Mouse (Mus musculus): ENCODE measurements around the gene Bcl2l2. TPM values are rescaled to one million over a fixed set of nuclear protein-coding genes. Genes with fewer than 3 reads are reported as not detected.

Gene Bcl2l2
- total and polyA plus RNA-seq, 2 experiments from 2014 or later = 3.7 to 23.1 TPM

DNA sequence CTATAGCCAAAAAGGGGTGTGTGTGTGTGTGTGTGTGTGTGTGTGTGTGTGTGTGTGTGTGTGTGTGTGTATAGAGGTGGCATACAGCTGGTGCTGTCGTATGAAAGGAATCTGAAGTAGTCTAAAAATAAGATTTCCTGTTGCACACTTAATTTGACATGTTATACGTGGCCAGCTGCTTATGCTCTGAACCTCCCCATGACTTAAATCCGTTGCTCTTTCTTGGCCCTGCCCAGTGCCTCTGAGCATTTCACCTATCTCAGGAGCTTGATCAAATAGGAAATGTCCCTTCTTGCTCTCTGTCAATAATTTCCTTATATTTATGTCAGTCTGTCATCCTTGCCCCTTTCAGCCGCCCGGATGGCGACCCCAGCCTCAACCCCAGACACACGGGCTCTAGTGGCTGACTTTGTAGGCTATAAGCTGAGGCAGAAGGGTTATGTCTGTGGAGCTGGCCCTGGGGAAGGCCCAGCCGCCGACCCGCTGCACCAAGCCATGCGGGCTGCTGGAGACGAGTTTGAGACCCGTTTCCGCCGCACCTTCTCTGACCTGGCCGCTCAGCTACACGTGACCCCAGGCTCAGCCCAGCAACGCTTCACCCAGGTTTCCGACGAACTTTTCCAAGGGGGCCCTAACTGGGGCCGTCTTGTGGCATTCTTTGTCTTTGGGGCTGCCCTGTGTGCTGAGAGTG is 990 bp downstream of the Bcl2l2 start:
- H3K27ac ChIP-seq (ENCODE audit: low read depth, low read length) = peak overlapping the region; percentile 91
- peaks cover 8% of the 10 kb centered on the region; the same call in 1 of the 2 replicates for H3K4me1 ChIP-seq (ENCODE audit: insufficient read depth, low read length)
- peak overlapping the region; percentile 73 for H3K4me3 ChIP-seq (ENCODE audit: low read depth, low read length)
- H3K36me3 ChIP-seq (ENCODE audit: insufficient read depth, low read length) = 0 out of 2 replicates have a peak, but pooled peaks cover 4% of the 10 kb centered on the region
- H3K4me2 ChIP-seq (ENCODE audit: low read depth, low read length, poor library complexity, severe bottlenecking) = peak overlapping the region; percentile 78
- WGBS = 37% methylated on average over 21 of the region's 21 CpGs
- ATAC-seq (ENCODE audit: low FRiP score) = 0 out of 2 replicates have a peak, but pooled peaks have one; percentile 2
- TF ChIP-seq CTCF (IDR thresholded peaks at IDR 0.05) = no peak
- H3K9ac ChIP-seq (replicated peaks; ENCODE audit: low read length, poor library complexity, severe bottlenecking) = peak overlapping the region; percentile 98
- DNase-seq (ENCODE audit: low spot score) = no peak
- H3K27me3 ChIP-seq (ENCODE audit: insufficient read depth, low read length) = no peaks in the 10 kb centered on the region
- H3K9me3 ChIP-seq (ENCODE audit: low read length) = no peaks in the 10 kb centered on the region

DNA sequence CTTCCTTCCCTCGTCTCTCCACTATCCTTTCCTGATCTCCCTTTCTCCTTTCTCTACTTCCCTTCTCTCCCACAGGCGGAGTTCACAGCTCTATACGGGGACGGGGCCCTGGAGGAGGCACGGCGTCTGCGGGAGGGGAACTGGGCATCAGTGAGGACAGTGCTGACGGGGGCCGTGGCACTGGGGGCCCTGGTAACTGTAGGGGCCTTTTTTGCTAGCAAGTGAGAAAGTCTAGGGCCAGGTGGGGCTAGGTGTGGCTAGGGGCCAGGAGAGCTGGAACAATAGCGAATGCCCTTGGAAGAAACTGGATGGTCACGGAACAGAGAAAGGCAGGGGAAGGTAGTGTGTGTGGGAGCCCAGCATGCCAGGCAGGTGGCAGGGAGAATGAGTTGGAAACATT is 2.1 kb downstream of the Bcl2l2 start:
- Histone ChIP-seq H3K36me3 (ENCODE audit: insufficient read depth, low read length) (0 out of 2 replicates have a peak, but pooled peaks cover 4% of the 10 kb centered on the region), H3K9me3 (ENCODE audit: low read length) (no peaks in the 10 kb centered on the region), H3K4me2 (ENCODE audit: low read depth, low read length, poor library complexity, severe bottlenecking) (no peak overlapping the region), H3K27me3 (ENCODE audit: insufficient read depth, low read length) (no peaks in the 10 kb centered on the region), H3K4me3 (ENCODE audit: low read depth, low read length) (no peak overlapping the region), H3K9ac (replicated peaks; ENCODE audit: low read length, poor library complexity, severe bottlenecking) (no peak overlapping the region), H3K27ac (ENCODE audit: low read depth, low read length) (no peak overlapping the region), H3K4me1 (ENCODE audit: insufficient read depth, low read length) (peaks cover 8% of the 10 kb centered on the region; the same call in 1 of the 2 replicates)
- no peak for TF ChIP-seq CTCF (IDR thresholded peaks at IDR 0.05)
- DNase-seq (ENCODE audit: low spot score) = no peak
- ATAC-seq (ENCODE audit: low FRiP score) = no peak
- WGBS = 95% methylated on average over 11 of the region's 11 CpGs

DNA sequence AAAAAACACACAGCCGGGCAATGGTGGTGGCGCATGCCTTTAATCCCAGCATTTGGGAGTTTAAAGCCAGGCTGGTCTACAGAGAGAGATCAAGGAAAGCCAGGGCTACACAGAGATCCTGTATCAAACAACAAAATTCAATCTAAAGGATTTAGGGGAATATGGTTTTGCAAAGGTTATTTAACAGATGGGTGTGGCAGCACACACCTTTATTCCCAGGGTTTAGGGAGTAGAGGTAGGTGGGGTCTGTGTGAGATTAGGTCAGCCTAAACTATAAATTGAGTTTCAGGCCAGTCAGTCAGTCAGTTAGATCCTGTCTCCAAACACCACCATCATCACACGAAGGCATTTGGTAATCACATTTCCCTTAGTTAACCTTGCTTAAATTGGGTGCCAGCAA is 9.0 kb downstream of the Bcl2l2 start, which contains the start of gene Pabpn1:
Gene Pabpn1 (plus strand): TSS at position 301 of the 400 bp plus-strand sequence.
- Histone ChIP-seq H3K27me3 (ENCODE audit: insufficient read depth, low read length) (no peaks in the 10 kb centered on the region), H3K4me2 (ENCODE audit: low read depth, low read length, poor library complexity, severe bottlenecking) (peak within 1 kb of the TSS; percentile 37), H3K27ac (ENCODE audit: low read depth, low read length) (peak within 1 kb of the TSS; percentile 67), H3K9me3 (ENCODE audit: low read length) (no peaks in the 10 kb centered on the region), H3K4me1 (ENCODE audit: insufficient read depth, low read length) (no peaks in the 10 kb centered on the region), H3K9ac (replicated peaks; ENCODE audit: low read length, poor library complexity, severe bottlenecking) (no peak within 1 kb of the TSS), H3K36me3 (ENCODE audit: insufficient read depth, low read length) (peaks cover 5% of the 10 kb centered on the region), H3K4me3 (ENCODE audit: low read depth, low read length) (peak within 1 kb of the TSS; percentile 73)
- DNase-seq (ENCODE audit: low spot score) (no peak), ATAC-seq (ENCODE audit: low FRiP score) (no peak)
- 96% methylated on average over 3 of the region's 3 CpGs for WGBS
- TF ChIP-seq CTCF (IDR thresholded peaks at IDR 0.05) = no peak

DNA sequence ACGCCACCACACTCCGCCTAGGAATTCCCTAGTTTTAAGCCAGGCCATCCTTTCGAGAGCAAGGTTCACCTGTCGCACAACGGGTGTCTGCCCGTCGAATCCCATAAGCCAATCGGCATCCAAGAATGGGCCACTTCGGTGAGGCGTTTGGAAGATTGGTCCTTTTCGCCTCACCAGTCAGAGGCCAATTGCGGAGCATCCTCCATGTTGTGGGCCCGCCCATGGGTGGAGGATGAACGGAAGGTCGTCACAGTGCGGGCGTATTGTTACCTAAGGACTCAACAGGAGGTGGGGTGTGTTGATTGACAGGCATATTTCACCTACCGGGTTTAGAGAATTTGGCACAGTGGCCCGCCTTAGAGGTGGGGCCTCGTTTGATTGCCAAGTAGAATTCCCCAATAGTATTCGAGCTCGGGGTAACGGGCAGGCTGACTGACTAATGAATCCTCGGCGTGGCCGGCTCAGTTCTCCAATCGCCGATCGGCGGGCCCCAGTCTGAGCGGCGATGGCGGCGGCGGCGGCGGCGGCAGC is 10.5 kb downstream of the Bcl2l2 start:
- H3K9me3 ChIP-seq (ENCODE audit: low read length) = no peaks in the 10 kb centered on the region
- peak; percentile 99 for ATAC-seq (ENCODE audit: low FRiP score)
- WGBS = under 1% methylated on average over 36 of the region's 38 CpGs

DNA sequence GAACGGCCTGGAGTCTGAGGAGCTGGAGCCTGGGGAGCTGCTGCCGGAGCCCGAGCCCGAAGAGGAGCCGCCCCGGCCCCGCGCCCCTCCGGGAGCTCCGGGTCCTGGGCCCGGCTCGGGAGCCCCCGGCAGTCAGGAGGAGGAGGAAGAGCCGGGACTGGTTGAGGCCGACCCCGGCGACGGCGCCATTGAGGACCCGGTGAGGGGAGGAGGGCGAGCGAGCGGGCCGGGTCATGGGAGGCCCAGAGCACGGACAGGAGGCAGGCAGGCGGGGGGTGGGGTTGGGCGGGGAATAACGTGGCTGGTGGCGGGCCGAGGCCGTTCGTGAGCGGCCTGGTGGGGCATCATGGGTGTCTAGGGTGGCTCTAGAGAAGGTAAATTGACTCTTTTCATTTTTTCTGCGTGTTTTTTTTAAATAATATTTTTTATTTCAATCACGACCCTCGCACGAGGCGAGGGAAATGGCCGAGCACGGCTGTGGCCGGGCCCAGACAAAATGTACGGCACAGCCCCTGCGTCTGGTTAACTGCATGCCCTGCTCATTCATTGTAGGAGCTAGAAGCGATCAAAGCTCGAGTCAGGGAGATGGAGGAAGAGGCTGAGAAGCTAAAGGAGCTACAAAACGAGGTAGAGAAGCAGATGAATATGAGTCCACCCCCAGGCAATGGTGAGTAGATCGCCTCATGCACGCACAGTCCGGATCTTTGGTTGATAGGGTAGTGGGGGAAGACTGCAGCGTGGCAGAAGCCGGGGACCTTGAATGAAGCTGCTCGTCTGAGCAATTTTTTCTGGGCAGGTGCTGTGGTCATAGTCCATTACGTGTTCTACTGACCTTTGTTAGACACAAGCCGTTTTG is 11.3 kb downstream of the Bcl2l2 start:
- peak overlapping the region; percentile 52 for H3K4me2 ChIP-seq (ENCODE audit: low read depth, low read length, poor library complexity, severe bottlenecking)
- peak; percentile 52 for ATAC-seq (ENCODE audit: low FRiP score)
- H3K9ac ChIP-seq (replicated peaks; ENCODE audit: low read length, poor library complexity, severe bottlenecking) = peak overlapping the region; percentile 98

More for the DNA sequence above, 10.5 kb downstream of the Bcl2l2 start:
- Histone ChIP-seq H3K36me3 (ENCODE audit: insufficient read depth, low read length) (peaks cover 15% of the 10 kb centered on the region), H3K27me3 (ENCODE audit: insufficient read depth, low read length) (no peaks in the 10 kb centered on the region), H3K27ac (ENCODE audit: low read depth, low read length) (peak overlapping the region; percentile 97), H3K4me2 (ENCODE audit: low read depth, low read length, poor library complexity, severe bottlenecking) (peak overlapping the region; percentile 52), H3K9ac (replicated peaks; ENCODE audit: low read length, poor library complexity, severe bottlenecking) (peak overlapping the region; percentile 98), H3K4me1 (ENCODE audit: insufficient read depth, low read length) (no peaks in the 10 kb centered on the region), H3K4me3 (ENCODE audit: low read depth, low read length) (peak overlapping the region; percentile 73)
- 0 out of 2 replicates have a peak, but pooled peaks have one; percentile 2 for TF ChIP-seq CTCF (IDR thresholded peaks at IDR 0.05)
- DNase-seq (ENCODE audit: low spot score) = peak; percentile 100

More for the DNA sequence above, 11.3 kb downstream of the Bcl2l2 start:
- Histone ChIP-seq H3K9me3 (ENCODE audit: low read length) (no peaks in the 10 kb centered on the region), H3K4me1 (ENCODE audit: insufficient read depth, low read length) (no peaks in the 10 kb centered on the region), H3K27me3 (ENCODE audit: insufficient read depth, low read length) (no peaks in the 10 kb centered on the region), H3K27ac (ENCODE audit: low read depth, low read length) (peak overlapping the region; percentile 97), H3K36me3 (ENCODE audit: insufficient read depth, low read length) (peaks cover 15% of the 10 kb centered on the region), H3K4me3 (ENCODE audit: low read depth, low read length) (peak overlapping the region; percentile 73)
- WGBS = under 1% methylated on average over 52 of the region's 54 CpGs
- TF ChIP-seq CTCF (IDR thresholded peaks at IDR 0.05) = no peak
- peak; percentile 48 for DNase-seq (ENCODE audit: low spot score)

Measured in midbrain, postnatal 0 days (tissue).